Mouse (Mus musculus) limb, embryonic 14.5 days (tissue): ENCODE measurements around the gene Gtpbp4. TPM values are rescaled to one million over a fixed set of nuclear protein-coding genes. Genes with fewer than 3 reads are reported as not detected.
"Not testable (repeated sequence)": the region's sequence is repeated elsewhere in the genome, so short reads cannot be mapped to it uniquely, and the experiment has no call there.

ENCODE experiments used
- ATAC-seq: fragments of 200-750 bp; cut with Nextera tagmentation; 2 replicates; pipeline ENCODE4 v1.8.0; 2017; ENCODE audit warnings: low read depth, moderate number of reproducible peaks, moderate TSS enrichment; ENCODE audit not compliant: low FRiP score
- DNase-seq: peaks from one replicate; pipeline ENCODE4 v3.0.0-alpha.2; 2015; ENCODE audit warnings: low spot score
- H3K27ac ChIP-seq: fragments of 300-500 bp; sonication (generic); replicated peaks from 2 replicates; pipeline ENCODE4 v1.5.1; 2014; ENCODE audit warnings: low read depth, mild to moderate bottlenecking, low read length, moderate library complexity, mixed read lengths
- H3K27me3 ChIP-seq: fragments of 300-500 bp; sonication (generic); 2 replicates; pipeline ENCODE4 v1.6.1; 2014; ENCODE audit warnings: low read length, mixed read lengths; ENCODE audit not compliant: control insufficient read depth, insufficient read depth
- H3K36me3 ChIP-seq: fragments of 300-500 bp; sonication (generic); 2 replicates; pipeline ENCODE4 v1.6.1; 2014; ENCODE audit warnings: mild to moderate bottlenecking, low read length, moderate library complexity, mixed read lengths; ENCODE audit not compliant: control insufficient read depth, insufficient read depth
- H3K4me1 ChIP-seq: fragments of 300-500 bp; sonication (generic); 2 replicates; pipeline ENCODE4 v1.6.1; 2014; ENCODE audit warnings: antibody characterized with exemption, low read length, mixed read lengths; ENCODE audit not compliant: control insufficient read depth, insufficient read depth
- H3K4me2 ChIP-seq: fragments of 300-500 bp; sonication (generic); replicated peaks from 2 replicates; pipeline ENCODE4 v1.6.1; 2014; ENCODE audit warnings: low read depth, mild to moderate bottlenecking, low read length, moderate library complexity; ENCODE audit not compliant: severe bottlenecking
- H3K4me3 ChIP-seq: fragments of 300-500 bp; sonication (generic); replicated peaks from 2 replicates; pipeline ENCODE4 v1.5.1; 2014; ENCODE audit warnings: low read length
- H3K9ac ChIP-seq: fragments of 300-500 bp; sonication (generic); 2 replicates; pipeline ENCODE4 v1.6.1; 2014; ENCODE audit warnings: mild to moderate bottlenecking, low read depth, low read length, moderate library complexity; ENCODE audit not compliant: severe bottlenecking
- H3K9me3 ChIP-seq: fragments of 300-500 bp; sonication (generic); 2 replicates; pipeline ENCODE4 v1.6.1; 2016; ENCODE audit warnings: low read length; ENCODE audit not compliant: control insufficient read depth
- POLR2A ChIP-seq: fragments of 200-500 bp; IDR thresholded peaks from 2 replicates; pipeline ENCODE4 v1.8.0; 2012; ENCODE audit warnings: inconsistent platforms, mild to moderate bottlenecking, moderate library complexity, borderline replicate concordance; ENCODE audit not compliant: insufficient read depth, insufficient read length; ENCODE audit errors: extremely low read depth
- WGBS: fragments of 180-500 bp; shearing (Covaris S2); extraction: QIAGEN DNeasy Blood & Tissue Kit; methylation state at CpG from one replicate; pipeline ENCODE4 v1.1.7; 2014; 5-methylcytosine and 5-hydroxymethylcytosine counted together
- polyA plus RNA-seq, 2 experiments: library from polyadenylated mRNA; depleted of rRNA in 1 of 2; stranded (reverse) in 1 of 2; unstranded in 1 of 2; fragments of >200 nt; fragmentation: Nextera tagmentation in 1 of 2; extraction: Ambion mirVana in 1 of 2; gene quantifications; 2 replicates each; pipeline versions ENCODE4 v1.2.1 to v1.2.3; 2012 to 2014

Gtpbp4 gene
- polyA plus RNA-seq, 2 experiments: 30.6 to 76.1 TPM

DNA sequence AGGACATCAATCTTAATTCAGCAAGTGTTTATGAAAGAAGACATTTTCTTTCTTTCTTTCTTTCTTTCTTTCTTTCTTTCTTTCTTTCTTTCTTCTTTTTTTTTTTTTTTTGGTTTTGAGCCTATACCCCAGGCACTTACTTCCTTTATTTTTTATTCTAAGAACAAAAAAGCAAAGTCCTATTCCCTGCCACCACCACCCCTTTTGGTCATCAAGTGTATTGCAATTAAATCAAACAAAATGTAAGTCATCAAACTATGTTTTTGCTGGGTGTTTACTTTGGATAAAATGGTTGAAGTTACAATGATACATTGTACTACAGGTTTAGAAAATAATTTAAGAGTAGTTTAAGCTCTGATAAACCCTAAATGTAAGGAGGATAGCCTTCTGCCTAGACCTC, 23.5 kb downstream of the Gtpbp4 start:
- ATAC-seq (no peak), DNase-seq (peak; percentile 1)
- Histone ChIP-seq H3K9me3 (no peaks in the 10 kb centered on the region), H3K36me3 (peaks cover 82% of the 10 kb centered on the region), H3K4me3 (no peak overlapping the region), H3K27ac (no peak overlapping the region), H3K4me1 (no peaks in the 10 kb centered on the region), H3K9ac (no peak overlapping the region), H3K4me2 (no peak overlapping the region), H3K27me3 (no peaks in the 10 kb centered on the region)
- no peak for TF ChIP-seq POLR2A

DNA sequence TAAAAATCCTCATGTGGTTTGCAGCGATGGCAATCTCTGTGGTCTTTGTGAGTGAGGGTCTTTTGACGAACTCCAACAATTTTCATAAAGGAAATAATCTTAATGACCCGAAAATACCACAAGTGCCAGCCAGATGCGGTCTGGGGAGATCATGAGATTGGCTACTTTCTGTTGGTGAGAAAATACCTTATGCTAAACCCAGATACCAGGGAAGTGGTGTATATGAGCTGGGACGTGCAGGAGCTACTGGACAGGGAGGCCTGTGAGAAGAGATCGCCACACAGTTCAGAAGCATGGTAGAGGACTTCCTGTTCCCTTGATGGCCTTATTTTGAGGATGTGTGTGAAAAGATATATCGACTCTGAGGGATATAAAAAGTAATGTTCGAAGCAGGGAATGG, 28.1 kb downstream of the Gtpbp4 start:
- Histone ChIP-seq H3K27me3 (no peaks in the 10 kb centered on the region), H3K9me3 (no peaks in the 10 kb centered on the region), H3K36me3 (peaks cover 35% of the 10 kb centered on the region), H3K27ac (no peak overlapping the region), H3K4me2 (no peak overlapping the region), H3K4me3 (no peak overlapping the region), H3K9ac (no peak overlapping the region), H3K4me1 (no peaks in the 10 kb centered on the region)
- no peak for TF ChIP-seq POLR2A
- peak; percentile 1 for DNase-seq
- ATAC-seq: no peak
- WGBS: 86% methylated on average over 8 of the region's 8 CpGs

DNA sequence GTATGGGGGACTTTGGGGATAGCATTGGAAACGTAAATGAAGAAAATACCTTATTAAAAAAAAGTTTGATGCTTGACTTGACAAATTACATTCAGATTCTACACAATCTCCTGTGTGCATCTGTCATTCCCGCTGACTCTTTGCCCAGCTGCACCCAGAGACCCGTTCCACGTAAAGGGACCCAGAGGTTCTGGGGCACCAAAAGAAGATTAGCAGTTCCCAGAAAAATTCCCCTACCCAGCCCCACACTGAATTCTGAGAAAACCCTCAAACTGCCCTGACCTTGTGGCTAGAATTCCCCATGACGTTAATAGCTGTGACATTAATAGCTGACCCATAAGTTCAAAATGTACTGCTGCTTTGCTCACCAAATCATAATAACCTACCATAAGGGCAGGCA, 30.7 kb downstream of the Gtpbp4 start:
- no peaks in the 10 kb centered on the region for H3K9me3 ChIP-seq
- no peaks in the 10 kb centered on the region for H3K4me1 ChIP-seq
- peak; percentile 1 for DNase-seq
- H3K4me2 ChIP-seq: no peak overlapping the region
- H3K27ac ChIP-seq: no peak overlapping the region
- no peaks in the 10 kb centered on the region for H3K27me3 ChIP-seq
- no peak for TF ChIP-seq POLR2A
- peaks cover 19% of the 10 kb centered on the region for H3K36me3 ChIP-seq
- no peak overlapping the region for H3K9ac ChIP-seq
- no peak overlapping the region for H3K4me3 ChIP-seq
- ATAC-seq: no peak
- WGBS: 90% methylated on average over 5 of the region's 5 CpGs

DNA sequence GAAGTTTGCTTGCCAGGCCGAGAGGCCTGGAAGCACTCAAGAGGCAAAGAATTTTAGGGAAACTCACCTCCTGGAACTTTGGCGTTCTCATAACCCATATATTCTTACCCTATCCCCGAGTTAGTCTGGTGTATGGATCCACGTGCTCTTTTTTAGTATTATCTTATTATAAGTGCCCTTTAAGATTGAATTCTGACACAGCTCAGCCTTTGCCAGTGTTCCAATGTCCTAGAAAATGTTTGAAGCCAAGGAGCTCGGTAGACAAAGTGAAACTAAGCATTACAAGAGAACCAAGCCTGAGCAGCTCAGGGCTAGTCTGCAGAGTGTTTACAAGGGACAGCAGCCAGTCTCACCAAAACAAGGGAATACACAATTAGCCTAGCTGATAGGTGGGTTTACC, 33.6 kb downstream of the Gtpbp4 start:
- peak; percentile 1 for DNase-seq
- H3K4me2 ChIP-seq, H3K9me3 ChIP-seq, H3K27me3 ChIP-seq, H3K9ac ChIP-seq, ATAC-seq, H3K4me3 ChIP-seq, H3K4me1 ChIP-seq, H3K27ac ChIP-seq, H3K36me3 ChIP-seq: not testable (repeated sequence)
- WGBS: 33% methylated on average over 5 of the region's 5 CpGs

DNA sequence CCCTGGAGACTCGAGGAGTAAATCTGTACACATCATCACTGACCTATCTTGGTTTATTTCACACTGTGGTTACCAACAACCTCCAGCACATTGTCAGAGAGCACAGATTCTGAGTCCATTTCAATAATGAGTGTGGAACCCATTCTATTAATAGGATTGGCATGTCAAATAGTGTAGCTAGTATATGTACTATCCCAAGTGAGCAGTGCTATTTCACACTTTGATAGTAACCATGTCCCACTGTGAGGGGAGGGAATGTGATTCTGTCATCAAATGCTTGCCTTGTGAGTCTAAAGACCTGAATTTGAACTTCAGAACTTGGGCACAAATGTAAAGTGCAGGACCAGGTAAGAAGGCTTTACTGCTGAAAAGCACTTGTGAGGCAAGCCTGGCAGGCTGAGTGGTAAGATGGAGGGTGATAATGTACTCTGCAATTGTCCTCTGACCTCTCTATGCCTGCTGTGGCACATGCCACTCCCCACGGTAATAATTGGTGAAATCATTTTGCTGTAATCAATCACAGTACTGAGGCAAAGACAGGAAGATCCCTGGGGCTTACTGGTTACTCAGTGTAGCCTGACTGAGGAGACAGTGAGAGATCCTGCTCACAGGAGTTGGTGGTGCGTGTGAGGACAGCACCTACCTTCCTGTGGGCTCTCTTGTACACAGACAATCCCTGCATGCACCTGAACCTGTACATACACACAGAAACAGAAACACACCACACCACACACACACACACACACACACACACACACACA, 34.6 kb downstream of the Gtpbp4 start:
- not testable (repeated sequence) for H3K9ac ChIP-seq, ATAC-seq, H3K27me3 ChIP-seq, H3K36me3 ChIP-seq, H3K4me1 ChIP-seq, H3K4me2 ChIP-seq, H3K9me3 ChIP-seq, H3K27ac ChIP-seq, H3K4me3 ChIP-seq
- 53% methylated on average over 2 of the region's 3 CpGs for WGBS
- peak; percentile 1 for DNase-seq

DNA sequence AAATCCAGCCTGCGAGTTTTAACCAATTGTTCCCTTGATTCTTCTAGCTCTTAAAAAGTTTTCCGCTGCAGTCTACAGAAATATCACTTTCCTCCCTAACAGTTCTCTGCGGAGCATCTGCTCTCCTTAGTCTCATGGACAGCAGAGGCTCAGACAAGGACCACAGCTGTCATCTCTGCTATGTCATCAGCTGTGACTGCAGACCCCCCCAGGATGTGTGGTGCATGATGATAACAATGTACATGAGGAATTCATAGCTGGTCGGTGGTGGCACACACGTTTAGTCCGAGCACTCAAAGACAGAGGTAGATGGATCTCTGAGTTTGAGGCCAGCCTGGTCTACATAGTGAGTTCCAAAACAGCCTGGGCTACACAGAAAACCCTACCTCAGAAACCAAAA, 36.3 kb downstream of the Gtpbp4 start:
- not testable (repeated sequence) for H3K9me3 ChIP-seq, H3K4me2 ChIP-seq, H3K27me3 ChIP-seq, H3K4me3 ChIP-seq, H3K4me1 ChIP-seq, H3K9ac ChIP-seq, H3K36me3 ChIP-seq, H3K27ac ChIP-seq
- ATAC-seq (peak; percentile 44; the same call in 1 of the 2 replicates), DNase-seq (peak; percentile 2)
- WGBS: 87% methylated on average over 5 of the region's 6 CpGs

DNA sequence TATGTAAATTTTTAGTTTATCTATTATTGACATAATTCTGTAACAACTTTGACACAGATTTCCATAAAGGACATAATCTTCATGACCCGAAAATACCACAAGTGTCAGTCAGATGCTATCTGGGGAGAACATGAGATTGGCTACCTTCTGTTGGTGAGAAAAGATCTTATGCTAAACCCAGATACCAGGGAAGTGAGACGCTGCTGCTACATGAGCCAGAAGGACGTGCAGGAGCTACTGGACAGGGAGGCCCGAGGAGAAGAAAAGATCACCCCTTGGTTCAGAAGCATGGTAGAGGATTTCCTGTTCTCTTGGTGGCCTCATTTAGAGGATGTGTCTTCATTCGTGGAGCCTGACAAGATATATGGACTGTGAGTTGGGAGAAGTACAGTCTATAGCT, 36.8 kb downstream of the Gtpbp4 start:
- no CpG with 5 or more reads among the region's 5 CpGs for WGBS
- H3K4me3 ChIP-seq, H3K4me1 ChIP-seq, H3K27ac ChIP-seq, DNase-seq, H3K9me3 ChIP-seq, H3K4me2 ChIP-seq, ATAC-seq, H3K36me3 ChIP-seq, H3K9ac ChIP-seq, H3K27me3 ChIP-seq: not testable (repeated sequence)

DNA sequence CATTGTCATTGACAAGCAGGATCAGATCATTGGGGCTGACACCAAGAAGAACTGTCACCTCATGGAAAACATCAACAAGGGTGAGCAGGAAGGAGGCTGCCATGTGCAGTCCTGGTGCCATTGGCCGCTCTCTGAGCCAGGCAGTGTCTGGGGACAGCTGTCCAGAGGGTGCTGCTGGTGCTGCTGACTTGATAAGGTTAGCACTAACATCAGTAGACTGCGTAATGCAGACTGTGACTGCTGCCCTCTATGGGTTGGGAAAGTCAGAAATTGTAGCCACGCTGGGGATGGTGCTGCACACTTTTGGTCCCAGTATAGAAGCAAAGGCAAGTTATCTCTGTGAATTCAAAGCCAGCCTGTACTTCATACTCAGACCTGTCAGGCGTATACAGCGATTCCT, 39.0 kb downstream of the Gtpbp4 start:
- not testable (repeated sequence) for H3K4me3 ChIP-seq, H3K4me1 ChIP-seq, DNase-seq, H3K36me3 ChIP-seq, H3K27me3 ChIP-seq, H3K27ac ChIP-seq, ATAC-seq, H3K9me3 ChIP-seq, H3K9ac ChIP-seq, H3K4me2 ChIP-seq
- WGBS: no CpG with 5 or more reads among the region's 5 CpGs
